Mouse (Mus musculus) retina, adult 2 months (tissue): ENCODE measurements at regions not wholly inside any gene's neighbourhood (a gene's known extent, or its start where the extent isn't known, plus 50 kb on each side); places are given as distances from the start of the nearest gene placed in this dataset.

ENCODE experiments used
- DNase-seq: peaks from one replicate; pipeline ENCODE4 v3.0.0-alpha.2; 2012; ENCODE audit warnings: low read depth, low spot score

- DNase-seq, result no peak
These were observed 230.3 kb upstream of the Ubash3b start for GRCm38 (mm10) chr9:41391591-41392320.

- DNase-seq, result no peak
These were observed 217.8 kb upstream of the Ubash3b start for GRCm38 (mm10) chr9:41379283-41379682.

- DNase-seq, result no peak
These were observed 217.2 kb upstream of the Ubash3b start for GRCm38 (mm10) chr9:41378627-41379231.

GRCm38 (mm10) chr9:41377701-41378626 lies 216.5 kb upstream of the Ubash3b start:
- no peak for DNase-seq

GRCm38 (mm10) chr9:41376948-41377700 lies 215.6 kb upstream of the Ubash3b start:
- DNase-seq, result no peak

GRCm38 (mm10) chr9:41375984-41376651 lies 214.6 kb upstream of the Ubash3b start:
- DNase-seq, result no peak

GRCm38 (mm10) chr9:41374591-41375481 lies 213.3 kb upstream of the Ubash3b start:
- no peak for DNase-seq

GRCm38 (mm10) chr9:41366405-41366804 lies 204.9 kb upstream of the Ubash3b start:
- no peak for DNase-seq

- no peak for DNase-seq
These were observed 203.8 kb upstream of the Ubash3b start for GRCm38 (mm10) chr9:41365251-41365650.

- DNase-seq, result no peak
These were observed 203.1 kb upstream of the Ubash3b start for GRCm38 (mm10) chr9:41364442-41365250.

- DNase-seq, result no peak
These were observed 198.9 kb upstream of the Ubash3b start for GRCm38 (mm10) chr9:41360356-41360755.

- DNase-seq, result no peak
These were observed 197.8 kb upstream of the Ubash3b start for GRCm38 (mm10) chr9:41359286-41359685.

- no peak for DNase-seq
These were observed 183.8 kb upstream of the Ubash3b start for GRCm38 (mm10) chr9:41345338-41345737.

- DNase-seq, result no peak
These were observed 175.9 kb upstream of the Ubash3b start for GRCm38 (mm10) chr9:41337375-41337774.

- no peak for DNase-seq
These were observed 175.3 kb upstream of the Ubash3b start for GRCm38 (mm10) chr9:41336801-41337200.

- DNase-seq, result no peak
These were observed 173.2 kb upstream of the Ubash3b start for GRCm38 (mm10) chr9:41334462-41335241.

GRCm38 (mm10) chr9:41333526-41333925 lies 172.0 kb upstream of the Ubash3b start:
- no peak for DNase-seq

- DNase-seq, result no peak
These were observed 167.5 kb upstream of the Ubash3b start for GRCm38 (mm10) chr9:41328959-41329358.
